Mouse (Mus musculus): ENCODE measurements at regions not wholly inside any gene's neighbourhood (a gene's known extent, or its start where the extent isn't known, plus 50 kb on each side); places are given as distances from the start of the nearest gene placed in this dataset.

DNA sequence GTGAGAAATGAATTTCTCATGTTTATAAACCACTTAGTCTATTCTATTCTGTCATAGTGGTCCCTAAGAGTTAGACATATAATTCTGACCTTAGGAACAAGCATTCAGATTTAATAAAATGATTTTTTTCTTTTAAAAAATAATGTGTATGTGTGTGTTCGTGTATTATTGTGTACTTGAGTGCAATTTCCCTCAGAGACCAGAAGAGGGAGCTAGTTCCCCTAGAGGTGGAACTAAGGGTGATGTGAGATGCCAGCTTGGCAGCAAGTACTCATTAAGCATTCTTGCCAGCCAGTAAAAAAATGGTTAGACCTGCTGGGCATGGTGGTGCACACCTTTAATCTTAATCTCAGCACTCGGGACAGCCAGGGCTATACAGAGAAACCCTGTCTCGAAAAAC is 570.2 kb downstream of the Edem1 start (continued):
- TF ChIP-seq RAD21 (IDR thresholded peaks at IDR 0.05; ENCODE audit: low read depth, low read length) (peak; percentile 52), MYC (IDR thresholded peaks at IDR 0.05; ENCODE audit: low read depth, low read length) (no peak), RCOR1 (conservative IDR thresholded peaks at IDR 0.05; ENCODE audit: low read depth, low read length) (no peak), MAZ (IDR thresholded peaks at IDR 0.05; ENCODE audit: low read depth, low read length) (no peak), MAFK (IDR thresholded peaks at IDR 0.05; ENCODE audit: insufficient replicate concordance, low read length) (no peak), MAX (IDR thresholded peaks at IDR 0.05; ENCODE audit: low read length) (no peak), MEF2A (IDR thresholded peaks at IDR 0.05; ENCODE audit: borderline replicate concordance, low read depth, low read length) (no peak)

DNA sequence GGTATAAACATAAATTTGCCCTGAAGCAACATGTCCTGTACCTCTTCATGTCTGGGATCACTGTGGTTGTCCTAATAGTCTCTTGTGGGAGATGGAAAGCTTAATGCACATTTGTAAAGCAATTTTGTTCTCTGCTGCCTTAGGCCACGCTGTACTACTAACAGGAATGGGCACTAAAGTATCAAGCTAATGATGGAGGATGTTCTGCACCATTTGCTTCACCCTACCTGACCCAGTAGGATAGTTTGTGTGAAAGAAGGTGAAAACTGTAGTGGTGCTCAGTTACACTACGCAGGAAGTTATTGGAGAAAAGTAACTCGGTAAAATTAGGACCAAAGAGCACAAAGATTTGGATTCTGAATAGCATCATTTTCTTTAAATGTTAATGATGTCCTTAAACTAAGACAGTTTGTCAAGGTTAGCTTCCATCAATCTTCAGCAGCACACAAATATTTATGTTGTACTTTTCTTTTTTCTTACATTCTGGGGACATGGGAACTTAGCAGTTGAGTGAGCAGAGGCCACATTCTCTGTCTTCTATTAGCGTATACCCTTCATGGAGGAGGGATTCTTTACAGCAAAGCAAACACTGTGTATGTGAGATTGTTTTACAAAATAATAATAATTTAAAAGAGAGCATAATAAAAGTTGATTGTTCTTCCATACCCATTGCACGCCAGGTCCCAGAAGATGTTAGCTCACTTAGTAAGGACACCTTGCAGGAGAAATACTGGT is 591.2 kb downstream of the Edem1 start:
- Histone ChIP-seq H3K36me3 (replicated peaks in 1 of 2; ENCODE audit: control insufficient read depth in 1 of 2, insufficient read depth in 1 of 2, low read length in 1 of 2) (no peaks in the 10 kb centered on the region), H3K9me3 (replicated peaks; ENCODE audit: low read length) (no peaks in the 10 kb centered on the region), H3K4me3 (replicated peaks in 1 of 3; ENCODE audit: low read depth in 2 of 3, low read length in 2 of 3, poor library complexity in 1 of 3) (no peak overlapping the region), H3K4me1 (ENCODE audit: control insufficient read depth in 1 of 2, insufficient read depth in 2 of 2) (no peaks in the 10 kb centered on the region), H3K4me2 (ENCODE audit: insufficient read depth, low read depth, poor library complexity, severe bottlenecking) (no peak overlapping the region), H3K27ac (ENCODE audit: insufficient read depth, low read depth) (no peak overlapping the region), H3K9ac (ENCODE audit: insufficient read depth, low read depth) (no peak overlapping the region), H3K79me2 (replicated peaks; ENCODE audit: control insufficient read depth, extremely low read depth, insufficient read depth, poor library complexity, severe bottlenecking) (no peaks in the 10 kb centered on the region), H3K27me3 (replicated peaks) (no peaks in the 10 kb centered on the region)
- in situ Hi-C loops (cut with MboI; ENCODE audit: low pct_ligation_motif_present, low pct_unique_long_range_greater_than_20kb, low sequenced_read_pairs) (no loop called here), dilution Hi-C loops (cut with MboI; ENCODE audit: extremely low pct_ligation_motif_present, extremely low pct_unique_long_range_greater_than_20kb, low sequenced_read_pairs) (no loop called here)
- DNase-seq (ENCODE audit: extremely low read depth) = no peak
- TF ChIP-seq UBTF (IDR thresholded peaks at IDR 0.05; ENCODE audit: low read depth, low read length) (no peak), BHLHE40 (IDR thresholded peaks at IDR 0.05; ENCODE audit: low read depth, low read length) (no peak), TCF12 (IDR thresholded peaks at IDR 0.05; ENCODE audit: low read depth, low read length) (no peak), MAX (IDR thresholded peaks at IDR 0.05; ENCODE audit: low read length) (no peak), HCFC1 (IDR thresholded peaks at IDR 0.05; ENCODE audit: low read depth, low read length) (no peak), E2F4 (IDR thresholded peaks at IDR 0.05; ENCODE audit: insufficient replicate concordance, low read depth, low read length) (no peak), SIN3A (IDR thresholded peaks at IDR 0.05; ENCODE audit: low read length) (no peak), ZKSCAN1 (IDR thresholded peaks at IDR 0.05; ENCODE audit: borderline replicate concordance, low read depth, low read length) (no peak), MAZ (IDR thresholded peaks at IDR 0.05; ENCODE audit: low read depth, low read length) (no peak), IRF4 (IDR thresholded peaks at IDR 0.05; ENCODE audit: low read depth, low read length) (no peak), POLR2AphosphoS2 (IDR thresholded peaks at IDR 0.05; ENCODE audit: low read depth, low read length) (no peak)

DNA sequence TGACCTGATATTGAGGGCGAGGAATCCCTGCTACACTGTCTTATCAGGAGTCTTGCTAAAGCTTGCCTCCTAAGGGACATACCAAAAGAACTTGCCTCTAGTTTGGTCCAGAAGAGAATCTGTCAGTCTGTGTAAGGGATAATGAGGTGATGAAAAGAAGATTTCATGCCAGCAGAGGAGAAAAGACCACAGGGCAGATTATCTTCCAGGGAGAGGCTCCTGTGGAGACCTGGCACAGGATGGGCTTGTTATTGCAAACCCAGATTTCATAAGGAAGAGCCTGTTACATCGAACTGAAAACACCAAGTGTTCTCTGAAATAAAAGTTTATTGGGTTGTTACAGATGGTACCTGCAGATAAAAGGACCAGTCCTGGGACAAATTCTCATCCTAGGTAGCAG is 605.2 kb downstream of the Edem1 start:
- H3K79me2 ChIP-seq (replicated peaks; ENCODE audit: control insufficient read depth, extremely low read depth, insufficient read depth, poor library complexity, severe bottlenecking) = no peaks in the 10 kb centered on the region
- TF ChIP-seq CTCF (conservative IDR thresholded peaks at IDR 0.05 in 1 of 2, IDR thresholded peaks at IDR 0.05 in 1 of 2; ENCODE audit: low read depth in 2 of 2, low read length in 2 of 2) (no peak), RAD21 (IDR thresholded peaks at IDR 0.05; ENCODE audit: low read depth, low read length) (no peak), KAT2A (IDR thresholded peaks at IDR 0.05; ENCODE audit: insufficient replicate concordance, low read length) (no peak), NRF1 (IDR thresholded peaks at IDR 0.05; ENCODE audit: low read depth, low read length) (no peak), PAX5 (IDR thresholded peaks at IDR 0.05; ENCODE audit: low read length) (no peak), USF1 (IDR thresholded peaks at IDR 0.05; ENCODE audit: low read depth, low read length) (no peak), TBP (conservative IDR thresholded peaks at IDR 0.05; ENCODE audit: low read depth, low read length) (no peak), POLR2AphosphoS2 (IDR thresholded peaks at IDR 0.05; ENCODE audit: low read depth, low read length) (no peak), MYC (IDR thresholded peaks at IDR 0.05; ENCODE audit: low read depth, low read length) (no peak), MAZ (IDR thresholded peaks at IDR 0.05; ENCODE audit: low read depth, low read length) (no peak), MXI1 (IDR thresholded peaks at IDR 0.05; ENCODE audit: low read depth, low read length) (no peak)
- no peak for DNase-seq (ENCODE audit: extremely low read depth)
- no peaks in the 10 kb centered on the region for H3K27me3 ChIP-seq (replicated peaks)
- in situ Hi-C loops (cut with MboI; ENCODE audit: low pct_ligation_motif_present, low pct_unique_long_range_greater_than_20kb, low sequenced_read_pairs) (no loop called here), dilution Hi-C loops (cut with MboI; ENCODE audit: extremely low pct_ligation_motif_present, extremely low pct_unique_long_range_greater_than_20kb, low sequenced_read_pairs) (no loop called here)
- H3K4me3 ChIP-seq (replicated peaks in 1 of 3; ENCODE audit: low read depth in 2 of 3, low read length in 2 of 3, poor library complexity in 1 of 3) = no peak overlapping the region
- H3K36me3 ChIP-seq (replicated peaks in 1 of 2; ENCODE audit: control insufficient read depth in 1 of 2, insufficient read depth in 1 of 2, low read length in 1 of 2) = no peaks in the 10 kb centered on the region
- no peaks in the 10 kb centered on the region for H3K9me3 ChIP-seq (replicated peaks; ENCODE audit: low read length)
- no peak overlapping the region for H3K27ac ChIP-seq (ENCODE audit: insufficient read depth, low read depth)
- H3K4me1 ChIP-seq (ENCODE audit: control insufficient read depth in 1 of 2, insufficient read depth in 2 of 2) = no peaks in the 10 kb centered on the region
- H3K9ac ChIP-seq (ENCODE audit: insufficient read depth, low read depth) = no peak overlapping the region
- H3K4me2 ChIP-seq (ENCODE audit: insufficient read depth, low read depth, poor library complexity, severe bottlenecking) = no peak overlapping the region
